Mouse (Mus musculus) small intestine, adult 2 months (tissue): Measurements from ENCODE around the gene Tmc6.

ENCODE experiments used
- CTCF ChIP-seq: fragments of 200-500 bp; IDR thresholded peaks from 2 replicates; pipeline ENCODE4 v1.5.1; 2012; ENCODE audit warnings: low read depth, mild to moderate bottlenecking, control low read depth, inconsistent platforms, low read length, moderate library complexity, mixed read lengths; ENCODE audit not compliant: insufficient replicate concordance, insufficient read length; ENCODE audit errors: extremely low read depth
- POLR2A ChIP-seq: fragments of 200-500 bp; IDR thresholded peaks from 2 replicates; pipeline ENCODE4 v1.6.1; 2012; ENCODE audit warnings: low read depth, mild to moderate bottlenecking, control low read depth, inconsistent platforms, low read length, moderate library complexity

DNA sequence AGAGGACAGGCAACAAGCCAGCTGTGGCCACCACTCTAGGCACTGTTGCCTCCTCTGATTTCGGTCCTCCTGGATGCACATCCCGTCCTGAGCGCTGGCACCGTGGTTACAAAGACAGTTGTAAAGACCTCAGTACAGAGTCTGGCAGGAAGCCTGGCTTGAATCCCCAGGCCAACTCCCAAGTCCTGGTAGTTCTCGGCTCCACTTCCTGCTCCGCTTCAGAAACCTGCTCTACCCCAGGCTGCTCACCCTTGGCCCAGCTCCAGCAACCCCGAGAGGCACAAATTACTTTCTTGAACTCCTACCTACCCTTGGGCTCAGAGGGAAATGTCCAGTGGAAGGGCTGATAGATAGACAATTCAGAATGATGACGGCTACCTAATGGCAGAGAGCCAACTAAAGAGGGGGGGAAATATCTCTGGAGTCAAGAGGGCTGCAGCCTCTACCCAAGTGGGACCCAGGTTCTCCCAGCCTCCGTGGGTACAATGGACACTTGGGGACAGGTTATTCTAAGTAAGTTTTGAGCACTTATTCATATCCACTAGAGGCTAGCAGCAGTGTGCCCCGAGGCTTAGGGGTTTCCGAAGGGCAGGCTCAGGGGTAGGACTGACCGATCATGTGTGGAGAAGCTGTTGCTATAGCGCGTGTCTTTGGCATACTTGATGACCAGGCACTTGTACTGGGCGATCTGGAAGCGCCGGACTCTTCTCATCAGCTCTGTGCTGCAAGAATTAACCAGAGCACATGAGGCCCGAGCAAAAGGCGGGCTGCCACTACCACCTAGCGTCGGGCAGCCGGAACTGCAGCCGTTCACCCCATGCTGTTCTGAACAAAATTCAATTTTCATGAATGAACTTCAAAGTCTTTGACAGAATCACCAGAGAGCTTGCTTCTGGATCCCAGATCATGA lies 42.3 kb upstream of the Tmc6 start:
- peak; percentile 88 for TF ChIP-seq CTCF
- TF ChIP-seq POLR2A: no peak
